ENCODE assay signal across 10 mouse cellular contexts in the genomic region with DNA sequence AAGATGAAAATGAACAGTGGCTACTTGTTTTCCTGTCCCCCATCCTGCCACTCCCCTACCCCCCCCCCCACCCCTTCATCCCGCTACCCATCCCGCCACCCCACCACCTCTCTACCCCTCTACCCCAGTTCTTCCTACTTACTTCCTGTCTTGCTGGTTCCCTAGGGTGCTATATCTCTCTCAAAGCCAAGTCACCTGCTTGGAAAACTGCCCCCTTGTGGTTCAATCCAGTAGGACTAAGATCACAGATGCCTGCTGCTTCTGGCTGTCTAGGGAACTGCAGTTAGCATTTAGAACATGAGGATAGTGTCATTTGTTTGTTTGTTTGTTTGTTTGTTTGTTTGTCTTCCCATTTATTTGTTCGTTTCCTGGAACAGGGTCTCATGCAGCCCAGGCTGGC.
A peak's percentile ranks its signal among the peaks of the same experiment; 100 is the strongest.
DNase-seq lines count a peak whose midpoint lies in the region; ATAC-seq and TF ChIP-seq lines count a peak whose summit lies in the region.
"Had no signal": no experiment of that assay in that cellular context is flagged by ENCODE, and none has a peak within 500 bp of the region (broad histone marks: within the 10 kb centered on the region; RNA-seq: fewer than 3 reads in every experiment).

No protein-coding gene starts in this region.

- H3K4me1 ChIP-seq in liver, postnatal 0 days (ENCODE audit: insufficient read depth), result no peaks in the 10 kb centered on the region
- no peaks in the 10 kb centered on the region for H3K4me1 ChIP-seq in liver, embryonic 11.5 days (replicated peaks; ENCODE audit: control insufficient read depth, insufficient read depth, low read length)
- H3K4me1 ChIP-seq: lung, embryonic 15.5 days; stomach, embryonic 15.5 days had no signal

- H3K9ac ChIP-seq in liver, postnatal 0 days (replicated peaks), result no peak overlapping the region
- no peak overlapping the region for H3K9ac ChIP-seq in liver, embryonic 11.5 days (ENCODE audit: low read depth, low read length)
- H3K9ac ChIP-seq: lung, embryonic 15.5 days; stomach, embryonic 15.5 days had no signal

- H3K4me2 ChIP-seq in liver, postnatal 0 days (ENCODE audit: low read depth, low read length), result no peak overlapping the region
- H3K4me2 ChIP-seq in liver, embryonic 11.5 days, result no peak overlapping the region
- H3K4me2 ChIP-seq: lung, embryonic 15.5 days; stomach, embryonic 15.5 days had no signal

- no peaks in the 10 kb centered on the region for H3K9me3 ChIP-seq in liver, postnatal 0 days (ENCODE audit: low read length)
- H3K9me3 ChIP-seq in liver, embryonic 11.5 days (ENCODE audit: control insufficient read depth, low read length), result no peaks in the 10 kb centered on the region; the same call in 1 of the 2 replicates
- H3K9me3 ChIP-seq: lung, embryonic 15.5 days; stomach, embryonic 15.5 days had no signal

- H3K4me3 ChIP-seq in liver, postnatal 0 days (ENCODE audit: low read depth, low read length), result no peak overlapping the region
- no peak overlapping the region for H3K4me3 ChIP-seq in liver, embryonic 11.5 days (ENCODE audit: low read depth, low read length)
- H3K4me3 ChIP-seq: lung, embryonic 15.5 days; stomach, embryonic 15.5 days had no signal

- intact Hi-C loops in gastrocnemius, postnatal 14 days (cut with DNase I; ENCODE audit: low total_unique reads), result no loop called here
- intact Hi-C loops in left cerebral cortex, postnatal 14 days (cut with DNase I), result loop anchor here (5.0 to 10.0 kb wide), 2 partner anchors 205 to 257 kb away; a partner anchor contains a TSS

- H3K27me3 ChIP-seq in liver, postnatal 0 days (ENCODE audit: insufficient read depth, low read length), result no peaks in the 10 kb centered on the region
- H3K27me3 ChIP-seq in liver, embryonic 11.5 days (replicated peaks; ENCODE audit: control insufficient read depth, insufficient read depth, low read length), result no peaks in the 10 kb centered on the region; the same call in 1 of the 2 replicates
- H3K27me3 ChIP-seq: lung, embryonic 15.5 days; stomach, embryonic 15.5 days had no signal

- TF ChIP-seq EP300 in liver, postnatal 0 days (IDR thresholded peaks at IDR 0.05; ENCODE audit: low read depth), result no peak

- H3K27ac ChIP-seq in liver, postnatal 0 days (ENCODE audit: low read depth), result no peak overlapping the region
- no peak overlapping the region for H3K27ac ChIP-seq in liver, embryonic 11.5 days (ENCODE audit: low read depth, low read length)
- H3K27ac ChIP-seq: lung, embryonic 15.5 days; stomach, embryonic 15.5 days had no signal

- DNase-seq in gastrocnemius, adult 18-20 months (ENCODE audit: low spot score), result peak; percentile 22
- no peak for DNase-seq in gastrocnemius, postnatal 14 days
- DNase-seq in liver, postnatal 0 days, result no peak
- DNase-seq in liver, embryonic 11.5 days (ENCODE audit: low spot score), result no peak
- DNase-seq in cerebellum, adult 9-10 months, result peak; percentile 63
- DNase-seq in left cerebral cortex, postnatal 14 days (ENCODE audit: low spot score in 2 of 2), result peak; percentile 72
- DNase-seq in neural tube, embryonic 10.5 days (ENCODE audit: extremely low spot score, low spot score), result no peak
- no peak for DNase-seq in yolk sac, embryonic 10.5 days (ENCODE audit: low spot score)

- ATAC-seq in liver, postnatal 0 days, result no peak
- ATAC-seq in liver, embryonic 11.5 days (replicated peaks; ENCODE audit: low FRiP score), result no peak

- TF ChIP-seq CTCF in liver, postnatal 0 days (IDR thresholded peaks at IDR 0.05; ENCODE audit: low read depth), result peak; percentile 70

- H3K36me3 ChIP-seq in liver, postnatal 0 days (replicated peaks; ENCODE audit: insufficient read depth, low read length), result no peaks in the 10 kb centered on the region
- H3K36me3 ChIP-seq in liver, embryonic 11.5 days (ENCODE audit: control insufficient read depth, insufficient read depth, low read length), result no peaks in the 10 kb centered on the region
- H3K36me3 ChIP-seq: lung, embryonic 15.5 days; stomach, embryonic 15.5 days had no signal

- WGBS in liver, postnatal 0 days (ENCODE audit: insufficient replicate concordance), result 45% methylated on average over 2 of the region's 3 CpGs
- WGBS in liver, embryonic 11.5 days, result 39% methylated on average over 3 of the region's 3 CpGs

Comparison
In these comparisons a context has a peak if more than half of its experiments do, and no peak if none do; other contexts are left out.
1. DNase-seq: peak in gastrocnemius, adult 18-20 months (single experiment), cerebellum, adult 9-10 months (single experiment) and left cerebral cortex, postnatal 14 days (2 of 2); none in gastrocnemius, postnatal 14 days (single experiment), liver, postnatal 0 days (single experiment), liver, embryonic 11.5 days (single experiment), neural tube, embryonic 10.5 days (single experiment) and yolk sac, embryonic 10.5 days (single experiment).